ENCODE assay signal across 8 mouse cellular contexts in genomic region chr15:12193880-12194816, GRCm38 (mm10). TPM values are rescaled to one million over a fixed set of nuclear protein-coding genes. Genes with fewer than 3 reads are reported as not detected.
DNase-seq lines count a peak whose midpoint lies in the region; ATAC-seq and TF ChIP-seq lines count a peak whose summit lies in the region.

No protein-coding gene starts in this region.

- H3K4me2 ChIP-seq in forebrain, embryonic 15.5 days (replicated peaks), result no peak overlapping the region
- peak overlapping the region; percentile 65 for H3K4me2 ChIP-seq in intestine, postnatal 0 days (replicated peaks; ENCODE audit: low read depth)
- H3K4me2 ChIP-seq in liver, embryonic 15.5 days, result peak overlapping the region; percentile 75

- 72% methylated on average over 25 of the region's 25 CpGs for WGBS in forebrain, embryonic 10.5 days
- 75% methylated on average over 25 of the region's 25 CpGs for WGBS in forebrain, embryonic 15.5 days
- WGBS in intestine, postnatal 0 days, result 12% methylated on average over 25 of the region's 25 CpGs
- WGBS in liver, embryonic 15.5 days (ENCODE audit: insufficient replicate concordance), result 5% methylated on average over 25 of the region's 25 CpGs
- WGBS in midbrain, embryonic 10.5 days, result 80% methylated on average over 25 of the region's 25 CpGs

- no peak overlapping the region for H3K9ac ChIP-seq in forebrain, embryonic 15.5 days (replicated peaks)
- H3K9ac ChIP-seq in intestine, postnatal 0 days (ENCODE audit: low read depth, low read length), result no peak overlapping the region
- H3K9ac ChIP-seq in liver, embryonic 15.5 days, result peak overlapping the region; percentile 25

- no peak for ATAC-seq in forebrain, embryonic 15.5 days (replicated peaks)
- ATAC-seq in intestine, postnatal 0 days, result peak; percentile 82
- peak; percentile 73 for ATAC-seq in liver, embryonic 15.5 days (ENCODE audit: insufficient read depth)

- H3K4me1 ChIP-seq in forebrain, embryonic 10.5 days, result peaks cover 20% of the 10 kb centered on the region
- no peaks in the 10 kb centered on the region for H3K4me1 ChIP-seq in forebrain, embryonic 15.5 days
- no peaks in the 10 kb centered on the region for H3K4me1 ChIP-seq in intestine, postnatal 0 days (replicated peaks; ENCODE audit: control insufficient read depth, insufficient read depth, low read length)
- H3K4me1 ChIP-seq in liver, embryonic 15.5 days (replicated peaks), result peaks cover 38% of the 10 kb centered on the region
- H3K4me1 ChIP-seq in midbrain, embryonic 10.5 days, result peaks cover 8% of the 10 kb centered on the region; the same call in 1 of the 2 replicates

- peaks cover 21% of the 10 kb centered on the region for H3K36me3 ChIP-seq in forebrain, embryonic 10.5 days (replicated peaks)
- H3K36me3 ChIP-seq in forebrain, embryonic 15.5 days, result peaks cover 7% of the 10 kb centered on the region; the same call in 1 of the 2 replicates
- peaks cover 8% of the 10 kb centered on the region for H3K36me3 ChIP-seq in intestine, postnatal 0 days (ENCODE audit: control insufficient read depth, insufficient read depth)
- peaks cover 15% of the 10 kb centered on the region for H3K36me3 ChIP-seq in liver, embryonic 15.5 days (replicated peaks)
- H3K36me3 ChIP-seq in midbrain, embryonic 10.5 days, result peaks cover 17% of the 10 kb centered on the region

- H3K4me3 ChIP-seq in forebrain, embryonic 10.5 days, result no peak overlapping the region
- H3K4me3 ChIP-seq in forebrain, embryonic 15.5 days, result no peak overlapping the region
- peak overlapping the region; percentile 25 for H3K4me3 ChIP-seq in intestine, postnatal 0 days (ENCODE audit: low read depth, low read length)
- H3K4me3 ChIP-seq in liver, embryonic 15.5 days (replicated peaks), result peak overlapping the region; percentile 43
- no peak overlapping the region for H3K4me3 ChIP-seq in midbrain, embryonic 10.5 days

- TF ChIP-seq CTCF in intestine, postnatal 0 days (IDR thresholded peaks at IDR 0.05; ENCODE audit: low read depth), result no peak

- no peaks in the 10 kb centered on the region for H3K9me3 ChIP-seq in forebrain, embryonic 10.5 days
- no peaks in the 10 kb centered on the region for H3K9me3 ChIP-seq in forebrain, embryonic 15.5 days
- H3K9me3 ChIP-seq in intestine, postnatal 0 days (ENCODE audit: control insufficient read depth), result no peaks in the 10 kb centered on the region
- H3K9me3 ChIP-seq in liver, embryonic 15.5 days (replicated peaks), result no peaks in the 10 kb centered on the region
- H3K9me3 ChIP-seq in midbrain, embryonic 10.5 days (replicated peaks), result no peaks in the 10 kb centered on the region

- peak overlapping the region; percentile 15; the same call in 1 of the 2 replicates for H3K27ac ChIP-seq in forebrain, embryonic 10.5 days
- H3K27ac ChIP-seq in forebrain, embryonic 15.5 days (replicated peaks), result no peak overlapping the region
- H3K27ac ChIP-seq in intestine, postnatal 0 days (ENCODE audit: low read depth, low read length), result peak overlapping the region; percentile 71
- H3K27ac ChIP-seq in liver, embryonic 15.5 days (replicated peaks), result peak overlapping the region; percentile 58
- H3K27ac ChIP-seq in midbrain, embryonic 10.5 days (replicated peaks), result no peak overlapping the region

- peak; percentile 13 for DNase-seq in forebrain, embryonic 10.5 days (ENCODE audit: extremely low spot score, low spot score)
- peak; percentile 70 for DNase-seq in R1 (ENCODE audit: low read depth, low spot score)
- no peak for DNase-seq in midbrain, embryonic 10.5 days (ENCODE audit: low spot score)
- no peak for DNase-seq in frontal cortex, postnatal 25 days (ENCODE audit: low spot score in 2 of 2)
- DNase-seq in Muller cell, postnatal 12 days (ENCODE audit: inconsistent ontology term), result no peak

- H3K27me3 ChIP-seq in forebrain, embryonic 10.5 days (ENCODE audit: poor library complexity, severe bottlenecking), result no peaks in the 10 kb centered on the region
- no peaks in the 10 kb centered on the region for H3K27me3 ChIP-seq in forebrain, embryonic 15.5 days
- H3K27me3 ChIP-seq in intestine, postnatal 0 days (replicated peaks; ENCODE audit: control insufficient read depth, insufficient read depth, low read length), result no peaks in the 10 kb centered on the region
- H3K27me3 ChIP-seq in liver, embryonic 15.5 days, result no peaks in the 10 kb centered on the region
- H3K27me3 ChIP-seq in midbrain, embryonic 10.5 days (ENCODE audit: low read depth, poor library complexity, severe bottlenecking), result no peaks in the 10 kb centered on the region

RNA-seq across cellular contexts. Expression of gene Mtmr12, which starts 10.7 kb away (rescaled TPM):
- 15.4 and 15.9 TPM in 2 replicates for polyA plus RNA-seq in forebrain, embryonic 10.5 days (2016; fragmentation: Nextera tagmentation; extraction: Ambion mirVana)
- 10.7 and 11.2 TPM in 2 replicates for polyA plus RNA-seq in forebrain, embryonic 15.5 days (2015; fragmentation: Nextera tagmentation; extraction: Ambion mirVana)
- polyA plus RNA-seq in intestine, postnatal 0 days (2015; fragmentation: Nextera tagmentation; extraction: Ambion mirVana), result 6.6 and 7.0 TPM in 2 replicates
- polyA plus RNA-seq in liver, embryonic 15.5 days (2015; fragmentation: Nextera tagmentation; extraction: Ambion mirVana), result 7.2 and 8.1 TPM in 2 replicates
- polyA plus RNA-seq in midbrain, embryonic 10.5 days (2016; fragmentation: Nextera tagmentation; extraction: Ambion mirVana), result 18.0 and 18.7 TPM in 2 replicates

Comparison
In these comparisons a context has a peak if more than half of its experiments do, and no peak if none do; other contexts are left out.
1. H3K27ac ChIP-seq: peak in forebrain, embryonic 10.5 days (single experiment), intestine, postnatal 0 days (single experiment) and liver, embryonic 15.5 days (single experiment); none in forebrain, embryonic 15.5 days (single experiment) and midbrain, embryonic 10.5 days (single experiment).
2. DNase-seq: peak in forebrain, embryonic 10.5 days (single experiment) and R1 (single experiment); none in midbrain, embryonic 10.5 days (single experiment), frontal cortex, postnatal 25 days (0 of 2) and Muller cell, postnatal 12 days (single experiment).
3. H3K4me3 ChIP-seq: peak in intestine, postnatal 0 days (single experiment) and liver, embryonic 15.5 days (single experiment); none in forebrain, embryonic 10.5 days (single experiment), forebrain, embryonic 15.5 days (single experiment) and midbrain, embryonic 10.5 days (single experiment).